Mouse (Mus musculus) olfactory bulb, adult 2 months (tissue): ENCODE results near the gene Cdt1. TPM values are rescaled to one million over a fixed set of nuclear protein-coding genes. Genes with fewer than 3 reads are reported as not detected.

Experiments used
- H3K27ac ChIP-seq: fragments of 200-500 bp; 2 replicates; pipeline ENCODE4 v1.5.1; 2012; ENCODE audit warnings: low read depth, low read length; ENCODE audit not compliant: insufficient read depth
- H3K4me1 ChIP-seq: fragments of 200-500 bp; 2 replicates; pipeline ENCODE4 v1.6.1; 2012; ENCODE audit warnings: low read length; ENCODE audit not compliant: control insufficient read depth, insufficient read depth
- H3K4me3 ChIP-seq: fragments of 200-500 bp; 2 replicates; pipeline ENCODE4 v1.5.1; 2012; ENCODE audit warnings: mild to moderate bottlenecking, low read depth, low read length, moderate library complexity; ENCODE audit not compliant: insufficient read depth
- CTCF ChIP-seq: fragments of 200-500 bp; IDR thresholded peaks from 2 replicates; pipeline ENCODE4 v1.5.1; 2012; ENCODE audit warnings: low read depth, mild to moderate bottlenecking, low read length, moderate library complexity; ENCODE audit not compliant: insufficient read depth
- POLR2A ChIP-seq: fragments of 200-500 bp; IDR thresholded peaks from 2 replicates; pipeline ENCODE4 v1.6.1; 2012; ENCODE audit warnings: mild to moderate bottlenecking, low read depth, low read length, moderate library complexity; ENCODE audit not compliant: insufficient read depth
- WGBS: fragments of 180-500 bp; shearing (Covaris S2); methylation state at CpG from one replicate; pipeline ENCODE4 v1.1.7; 2018; 5-methylcytosine and 5-hydroxymethylcytosine counted together
- polyA plus RNA-seq: library from polyadenylated mRNA; stranded (reverse); fragments of >200 nt; gene quantifications from 2 replicates; pipeline ENCODE4 v1.2.4, GENCODE M21; 2012; ENCODE audit warnings: low replicate concordance; ENCODE audit not compliant: missing spikeins, insufficient read depth, insufficient read length

Cdt1 gene
- polyA plus RNA-seq, 1 experiment, result not detected

GRCm38 (mm10) chr8:122527937-122528336 lies 39.9 kb upstream of the Cdt1 start:
- TF ChIP-seq POLR2A, result no peak
- TF ChIP-seq CTCF, result no peak
- Histone ChIP-seq H3K4me3 (no peak overlapping the region), H3K27ac (no peak overlapping the region), H3K4me1 (peaks cover 18% of the 10 kb centered on the region)
- 94% methylated on average over 3 of the region's 3 CpGs for WGBS

GRCm38 (mm10) chr8:122529159-122529558 lies 38.7 kb upstream of the Cdt1 start:
- Histone ChIP-seq H3K27ac (no peak overlapping the region), H3K4me1 (peaks cover 6% of the 10 kb centered on the region), H3K4me3 (no peak overlapping the region)
- WGBS, result 92% methylated on average over 4 of the region's 4 CpGs
- no peak for TF ChIP-seq POLR2A
- TF ChIP-seq CTCF, result no peak

GRCm38 (mm10) chr8:122531312-122531711 lies 36.5 kb upstream of the Cdt1 start:
- TF ChIP-seq POLR2A, result no peak
- no peak for TF ChIP-seq CTCF
- Histone ChIP-seq H3K4me3 (no peak overlapping the region), H3K4me1 (no peaks in the 10 kb centered on the region), H3K27ac (no peak overlapping the region)
- WGBS, result 82% methylated on average over 8 of the region's 8 CpGs

- Histone ChIP-seq H3K27ac (no peak overlapping the region), H3K4me1 (peaks cover 10% of the 10 kb centered on the region), H3K4me3 (no peak overlapping the region)
- WGBS, result 55% methylated on average over 6 of the region's 6 CpGs
- TF ChIP-seq POLR2A, result no peak
Observed at GRCm38 (mm10) chr8:122537033-122537432, 30.8 kb upstream of the Cdt1 start.

GRCm38 (mm10) chr8:122537812-122538211 lies 30.0 kb upstream of the Cdt1 start:
- TF ChIP-seq CTCF (no peak), POLR2A (no peak)
- H3K4me3 ChIP-seq, result no peak overlapping the region
- 90% methylated on average over 2 of the region's 2 CpGs for WGBS
- peaks cover 10% of the 10 kb centered on the region for H3K4me1 ChIP-seq
- H3K27ac ChIP-seq, result no peak overlapping the region

GRCm38 (mm10) chr8:122538310-122539076 lies 29.3 kb upstream of the Cdt1 start:
- Histone ChIP-seq H3K27ac (no peak overlapping the region), H3K4me3 (no peak overlapping the region), H3K4me1 (peaks cover 10% of the 10 kb centered on the region)
- no peak for TF ChIP-seq POLR2A
- no peak for TF ChIP-seq CTCF
- WGBS, result 85% methylated on average over 9 of the region's 9 CpGs

GRCm38 (mm10) chr8:122544138-122544537 lies 23.7 kb upstream of the Cdt1 start:
- no peak overlapping the region for H3K27ac ChIP-seq
- H3K4me1 ChIP-seq, result peaks cover 19% of the 10 kb centered on the region
- 68% methylated on average over 8 of the region's 8 CpGs for WGBS
- H3K4me3 ChIP-seq, result no peak overlapping the region
- no peak for TF ChIP-seq CTCF
- TF ChIP-seq POLR2A, result no peak

- Histone ChIP-seq H3K4me1 (peaks cover 31% of the 10 kb centered on the region), H3K27ac (no peak overlapping the region), H3K4me3 (no peak overlapping the region)
- WGBS, result 95% methylated on average over 6 of the region's 7 CpGs
- no peak for TF ChIP-seq POLR2A
- no peak for TF ChIP-seq CTCF
Observed at GRCm38 (mm10) chr8:122546066-122546755, 21.6 kb upstream of the Cdt1 start.

GRCm38 (mm10) chr8:122546811-122547453 lies 20.9 kb upstream of the Cdt1 start:
- WGBS, result 77% methylated on average over 24 of the region's 24 CpGs
- Histone ChIP-seq H3K4me1 (peaks cover 34% of the 10 kb centered on the region), H3K27ac (no peak overlapping the region), H3K4me3 (no peak overlapping the region)
- TF ChIP-seq CTCF (no peak), POLR2A (no peak)

- no peak overlapping the region for H3K27ac ChIP-seq
- no peak overlapping the region for H3K4me3 ChIP-seq
- 58% methylated on average over 5 of the region's 5 CpGs for WGBS
- H3K4me1 ChIP-seq, result peaks cover 34% of the 10 kb centered on the region
- TF ChIP-seq CTCF (no peak), POLR2A (no peak)
Observed at GRCm38 (mm10) chr8:122547815-122548214, 20.0 kb upstream of the Cdt1 start.
